35 mouse cellular contexts compared by ENCODE assay signal in the genomic region with DNA sequence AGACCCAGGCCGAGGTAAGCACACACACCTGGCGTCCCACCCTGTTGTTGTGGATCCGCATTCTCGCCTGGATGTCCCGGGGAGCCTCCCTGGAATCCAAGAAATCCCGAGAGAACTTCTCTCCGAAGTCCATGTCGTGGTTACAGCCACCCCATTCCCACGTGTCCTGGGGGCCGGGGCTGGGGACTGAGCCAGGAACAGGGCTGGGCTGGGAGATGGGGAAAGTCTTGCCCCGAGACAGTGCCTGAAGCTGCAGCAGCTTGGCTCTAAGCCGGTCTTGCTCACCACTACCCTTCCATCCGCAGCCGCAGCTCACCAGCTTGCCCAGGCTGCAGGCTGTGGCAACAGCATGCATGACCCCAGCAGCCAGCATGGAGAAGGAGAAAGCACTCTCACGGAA. TPM values are rescaled to one million over a fixed set of nuclear protein-coding genes. Genes with fewer than 3 reads are reported as not detected.
DNase-seq lines count a peak whose midpoint lies in the region; ATAC-seq and TF ChIP-seq lines count a peak whose summit lies in the region.
"Had no signal": no experiment of that assay in that cellular context is flagged by ENCODE, and none has a peak within 500 bp of the region (broad histone marks: within the 10 kb centered on the region; RNA-seq: fewer than 3 reads in every experiment).

No protein-coding gene starts in this region.

- WGBS in heart, embryonic 12.5 days, result 10% methylated on average over 15 of the region's 15 CpGs
- WGBS in heart, embryonic 11.5 days (ENCODE audit: insufficient replicate concordance), result 4% methylated on average over 15 of the region's 15 CpGs
- WGBS in kidney, postnatal 0 days, result 27% methylated on average over 15 of the region's 15 CpGs
- WGBS in kidney, embryonic 16.5 days, result 16% methylated on average over 15 of the region's 15 CpGs
- WGBS in midbrain, embryonic 10.5 days, result 11% methylated on average over 15 of the region's 15 CpGs
- 26% methylated on average over 15 of the region's 15 CpGs for WGBS in midbrain, postnatal 0 days

- H3K36me3 ChIP-seq in heart, embryonic 12.5 days, result no peaks in the 10 kb centered on the region
- no peaks in the 10 kb centered on the region for H3K36me3 ChIP-seq in heart, embryonic 11.5 days (ENCODE audit: control insufficient read depth, insufficient read depth, low read length)
- H3K36me3 ChIP-seq in kidney, postnatal 0 days (ENCODE audit: insufficient read depth, low read length), result no peaks in the 10 kb centered on the region
- H3K36me3 ChIP-seq in kidney, embryonic 16.5 days (ENCODE audit: insufficient read depth, low read length), result no peaks in the 10 kb centered on the region
- no peaks in the 10 kb centered on the region for H3K36me3 ChIP-seq in midbrain, embryonic 10.5 days
- H3K36me3 ChIP-seq in midbrain, postnatal 0 days (ENCODE audit: insufficient read depth, low read length), result no peaks in the 10 kb centered on the region
- H3K36me3 ChIP-seq: embryonic facial prominence, embryonic 12.5 days; forebrain, embryonic 15.5 days; hindbrain, embryonic 15.5 days; kidney, embryonic 15.5 days; stomach, embryonic 15.5 days had no signal

- 0 out of 2 replicates have a peak overlapping the region, but pooled peaks have one; percentile 3 for H3K4me3 ChIP-seq in heart, embryonic 12.5 days
- H3K4me3 ChIP-seq in heart, embryonic 11.5 days (ENCODE audit: low read depth, low read length), result no peak overlapping the region
- no peak overlapping the region for H3K4me3 ChIP-seq in kidney, postnatal 0 days (replicated peaks; ENCODE audit: low read depth, low read length)
- H3K4me3 ChIP-seq in kidney, embryonic 16.5 days (ENCODE audit: low read length), result no peak overlapping the region
- no peak overlapping the region for H3K4me3 ChIP-seq in midbrain, embryonic 10.5 days
- H3K4me3 ChIP-seq in midbrain, postnatal 0 days (ENCODE audit: low read depth, low read length), result no peak overlapping the region
- H3K4me3 ChIP-seq: embryonic facial prominence, embryonic 12.5 days; erythroblast, embryonic 14.5 days; forebrain, embryonic 15.5 days; hindbrain, embryonic 15.5 days; kidney, embryonic 15.5 days; stomach, embryonic 15.5 days had no signal

- H3K27me3 ChIP-seq in heart, embryonic 12.5 days (replicated peaks), result peaks cover 94% of the 10 kb centered on the region
- H3K27me3 ChIP-seq in heart, embryonic 11.5 days (ENCODE audit: control insufficient read depth, insufficient read depth, low read length), result peaks cover 90% of the 10 kb centered on the region
- peaks cover 63% of the 10 kb centered on the region for H3K27me3 ChIP-seq in kidney, postnatal 0 days (ENCODE audit: insufficient read depth, low read length)
- H3K27me3 ChIP-seq in kidney, embryonic 16.5 days (ENCODE audit: insufficient read depth, low read length), result peaks cover 88% of the 10 kb centered on the region
- peaks cover 100% of the 10 kb centered on the region for H3K27me3 ChIP-seq in midbrain, embryonic 10.5 days (ENCODE audit: low read depth, poor library complexity, severe bottlenecking)
- peaks cover 69% of the 10 kb centered on the region for H3K27me3 ChIP-seq in midbrain, postnatal 0 days (ENCODE audit: insufficient read depth, low read length)

- DNase-seq in kidney, postnatal 0 days (ENCODE audit: low spot score), result no peak
- DNase-seq in midbrain, embryonic 10.5 days (ENCODE audit: low spot score), result peak; percentile 31
- DNase-seq in midbrain, postnatal 0 days (ENCODE audit: low spot score), result no peak
- DNase-seq in ZHBTc4 (ENCODE audit: low read depth, low spot score) (peak; percentile 32), MN1 (ENCODE audit: low spot score) (no peak)
- DNase-seq: adrenal gland, postnatal 10 days; B cell, adult 2 months; cerebellum, adult 8-10 months; cerebellum, postnatal 25 days; gastrocnemius, postnatal 25 days; heart, adult 11 months; kidney, adult 18-20 months; kidney, postnatal 4 days; layer of hippocampus, postnatal 36 days; left cerebral cortex, postnatal 4 days; liver; lung, embryonic 14.5 days; lung, postnatal 4 days; retina, postnatal 1 day; right cerebral cortex, postnatal 25 days had no signal

- H3K4me2 ChIP-seq in heart, embryonic 12.5 days, result 0 out of 2 replicates have a peak overlapping the region, but pooled peaks have one; percentile 0
- H3K4me2 ChIP-seq in heart, embryonic 11.5 days, result no peak overlapping the region; the same call in 1 of the 2 replicates
- H3K4me2 ChIP-seq in kidney, postnatal 0 days (ENCODE audit: low read length), result no peak overlapping the region
- H3K4me2 ChIP-seq in kidney, embryonic 16.5 days (replicated peaks; ENCODE audit: low read depth, low read length), result no peak overlapping the region
- H3K4me2 ChIP-seq in midbrain, postnatal 0 days (ENCODE audit: low read depth, low read length, poor library complexity, severe bottlenecking), result no peak overlapping the region
- H3K4me2 ChIP-seq: embryonic facial prominence, embryonic 12.5 days; forebrain, embryonic 15.5 days; hindbrain, embryonic 15.5 days; kidney, embryonic 15.5 days; lung, embryonic 14.5 days; stomach, embryonic 15.5 days had no signal

- no peak overlapping the region for H3K27ac ChIP-seq in heart, embryonic 12.5 days (ENCODE audit: poor library complexity, severe bottlenecking)
- no peak overlapping the region for H3K27ac ChIP-seq in heart, embryonic 11.5 days (ENCODE audit: low read depth, low read length)
- no peak overlapping the region for H3K27ac ChIP-seq in kidney, postnatal 0 days
- no peak overlapping the region for H3K27ac ChIP-seq in kidney, embryonic 16.5 days (ENCODE audit: low read length)
- H3K27ac ChIP-seq in midbrain, embryonic 10.5 days (replicated peaks), result no peak overlapping the region
- H3K27ac ChIP-seq in midbrain, postnatal 0 days (ENCODE audit: low read depth, low read length), result no peak overlapping the region
- H3K27ac ChIP-seq: embryonic facial prominence, embryonic 12.5 days; forebrain, embryonic 15.5 days; hindbrain, embryonic 15.5 days; kidney, embryonic 15.5 days; liver, embryonic 14.5 days; stomach, embryonic 15.5 days had no signal

- no peaks in the 10 kb centered on the region; the same call in 1 of the 2 replicates for H3K9me3 ChIP-seq in heart, embryonic 12.5 days (replicated peaks)
- H3K9me3 ChIP-seq in heart, embryonic 11.5 days (replicated peaks; ENCODE audit: control insufficient read depth, low read length), result no peaks in the 10 kb centered on the region
- no peaks in the 10 kb centered on the region for H3K9me3 ChIP-seq in kidney, postnatal 0 days (replicated peaks; ENCODE audit: low read length)
- no peaks in the 10 kb centered on the region for H3K9me3 ChIP-seq in kidney, embryonic 16.5 days (ENCODE audit: low read length)
- no peaks in the 10 kb centered on the region for H3K9me3 ChIP-seq in midbrain, embryonic 10.5 days (replicated peaks)
- no peaks in the 10 kb centered on the region for H3K9me3 ChIP-seq in midbrain, postnatal 0 days (ENCODE audit: low read length)
- H3K9me3 ChIP-seq: embryonic facial prominence, embryonic 12.5 days; forebrain, embryonic 15.5 days; hindbrain, embryonic 15.5 days; kidney, embryonic 15.5 days; stomach, embryonic 15.5 days had no signal

- H3K4me1 ChIP-seq in heart, embryonic 12.5 days (replicated peaks), result peaks cover 36% of the 10 kb centered on the region
- H3K4me1 ChIP-seq in heart, embryonic 11.5 days (ENCODE audit: control insufficient read depth, insufficient read depth, low read length), result peaks cover 20% of the 10 kb centered on the region
- H3K4me1 ChIP-seq in kidney, postnatal 0 days (replicated peaks; ENCODE audit: insufficient read depth, low read length), result peaks cover 17% of the 10 kb centered on the region; the same call in 1 of the 2 replicates
- H3K4me1 ChIP-seq in kidney, embryonic 16.5 days (ENCODE audit: insufficient read depth, low read length), result peaks cover 41% of the 10 kb centered on the region
- H3K4me1 ChIP-seq in midbrain, embryonic 10.5 days, result peaks cover 52% of the 10 kb centered on the region
- peaks cover 5% of the 10 kb centered on the region; the same call in 1 of the 2 replicates for H3K4me1 ChIP-seq in midbrain, postnatal 0 days (ENCODE audit: insufficient read depth, low read length)

- H3K9ac ChIP-seq in heart, embryonic 12.5 days, result no peak overlapping the region
- no peak overlapping the region for H3K9ac ChIP-seq in heart, embryonic 11.5 days (ENCODE audit: low read depth, low read length)
- peak overlapping the region; percentile 20; the same call in 1 of the 2 replicates for H3K9ac ChIP-seq in kidney, postnatal 0 days (ENCODE audit: low read depth, low read length)
- H3K9ac ChIP-seq in kidney, embryonic 16.5 days (replicated peaks; ENCODE audit: low read length), result no peak overlapping the region
- no peak overlapping the region for H3K9ac ChIP-seq in midbrain, postnatal 0 days (replicated peaks; ENCODE audit: low read length, poor library complexity, severe bottlenecking)
- H3K9ac ChIP-seq: embryonic facial prominence, embryonic 12.5 days; forebrain, embryonic 15.5 days; hindbrain, embryonic 15.5 days; kidney, embryonic 15.5 days; liver, embryonic 14.5 days; lung, embryonic 14.5 days; stomach, embryonic 15.5 days had no signal

- ATAC-seq in heart, embryonic 12.5 days (ENCODE audit: insufficient number of reproducible peaks, low FRiP score), result no peak
- no peak for ATAC-seq in heart, embryonic 11.5 days (replicated peaks; ENCODE audit: insufficient number of reproducible peaks, low FRiP score, low TSS enrichment)
- no peak for ATAC-seq in kidney, postnatal 0 days (replicated peaks; ENCODE audit: low FRiP score, low read depth)
- ATAC-seq in kidney, embryonic 16.5 days (ENCODE audit: low FRiP score, low TSS enrichment), result no peak
- ATAC-seq in midbrain, postnatal 0 days (ENCODE audit: low FRiP score), result no peak
- ATAC-seq: forebrain, embryonic 15.5 days had no signal

- no peak for TF ChIP-seq CTCF in kidney, postnatal 0 days (IDR thresholded peaks at IDR 0.05; ENCODE audit: low read depth)
- TF ChIP-seq CTCF in midbrain, postnatal 0 days (IDR thresholded peaks at IDR 0.05), result no peak

RNA-seq across cellular contexts. Expression of gene Wnt10b, which starts 3.9 kb away (rescaled TPM):
- not detected in 2 replicates for polyA plus RNA-seq in heart, embryonic 12.5 days (2016; fragmentation: Nextera tagmentation; extraction: Ambion mirVana)
- not detected in 2 replicates for polyA plus RNA-seq in heart, embryonic 11.5 days (2014; fragmentation: Nextera tagmentation; extraction: Ambion mirVana)
- polyA plus RNA-seq in kidney, postnatal 0 days (2015; fragmentation: Nextera tagmentation; extraction: Ambion mirVana), result not detected in 2 replicates
- polyA plus RNA-seq in kidney, embryonic 16.5 days (2015; fragmentation: Nextera tagmentation; extraction: Ambion mirVana), result 0.17 TPM in 1 of 2 replicates, not detected in the other
- 0.14 and 0.24 TPM in 2 replicates for polyA plus RNA-seq in midbrain, embryonic 10.5 days (2016; fragmentation: Nextera tagmentation; extraction: Ambion mirVana)
- total RNA-seq in midbrain, postnatal 0 days (2014; rRNA removed), result 0.38 and 1.5 TPM in 2 replicates
- not detected in 2 replicates for polyA plus RNA-seq in midbrain, postnatal 0 days (2015; fragmentation: Nextera tagmentation; extraction: Ambion mirVana)
- polyA plus RNA-seq: erythroblast, embryonic 14.5 days; forebrain, embryonic 15.5 days; heart, embryonic 14.5 days; hindbrain, embryonic 15.5 days; lung, embryonic 14.5 days had no signal

RNA-seq across cellular contexts. Expression of gene Arf3, which starts 11.1 kb away (rescaled TPM):
- 46.3 and 46.9 TPM in 2 replicates for polyA plus RNA-seq in heart, embryonic 12.5 days (2016; fragmentation: Nextera tagmentation; extraction: Ambion mirVana)
- 22.8 and 30.7 TPM in 2 replicates for polyA plus RNA-seq in heart, embryonic 11.5 days (2014; fragmentation: Nextera tagmentation; extraction: Ambion mirVana)
- 39.0 and 39.6 TPM in 2 replicates for polyA plus RNA-seq in kidney, postnatal 0 days (2015; fragmentation: Nextera tagmentation; extraction: Ambion mirVana)
- polyA plus RNA-seq in kidney, embryonic 16.5 days (2015; fragmentation: Nextera tagmentation; extraction: Ambion mirVana), result 56.3 and 59.5 TPM in 2 replicates
- polyA plus RNA-seq in midbrain, embryonic 10.5 days (2016; fragmentation: Nextera tagmentation; extraction: Ambion mirVana), result 41.2 and 43.2 TPM in 2 replicates
- total RNA-seq in midbrain, postnatal 0 days (2014; rRNA removed), result 122 and 144 TPM in 2 replicates
- polyA plus RNA-seq in midbrain, postnatal 0 days (2015; fragmentation: Nextera tagmentation; extraction: Ambion mirVana), result 89.2 and 93.8 TPM in 2 replicates

RNA-seq across cellular contexts. Expression of gene Wnt1, which starts 15.6 kb away (rescaled TPM):
- not detected in 2 replicates for polyA plus RNA-seq in heart, embryonic 12.5 days (2016; fragmentation: Nextera tagmentation; extraction: Ambion mirVana)
- not detected in 2 replicates for polyA plus RNA-seq in heart, embryonic 11.5 days (2014; fragmentation: Nextera tagmentation; extraction: Ambion mirVana)
- not detected in 2 replicates for polyA plus RNA-seq in kidney, postnatal 0 days (2015; fragmentation: Nextera tagmentation; extraction: Ambion mirVana)
- not detected in 2 replicates for polyA plus RNA-seq in kidney, embryonic 16.5 days (2015; fragmentation: Nextera tagmentation; extraction: Ambion mirVana)
- 22.0 and 24.0 TPM in 2 replicates for polyA plus RNA-seq in midbrain, embryonic 10.5 days (2016; fragmentation: Nextera tagmentation; extraction: Ambion mirVana)
- 0.33 TPM in 2 replicates for total RNA-seq in midbrain, postnatal 0 days (2014; rRNA removed)
- 0.81 and 1.1 TPM in 2 replicates for polyA plus RNA-seq in midbrain, postnatal 0 days (2015; fragmentation: Nextera tagmentation; extraction: Ambion mirVana)
- total RNA-seq: gastrocnemius, adult 18-20 months; gastrocnemius, postnatal 25 days; heart, postnatal 25 days; layer of hippocampus, adult 8-10 months; layer of hippocampus, postnatal 36 days; left cerebral cortex, postnatal 4 days had no signal
- polyA plus RNA-seq: erythroblast, embryonic 14.5 days; heart, embryonic 14.5 days; intestine, embryonic 14.5 days; liver, embryonic 14.5 days; lung, embryonic 14.5 days; stomach, embryonic 15.5 days had no signal

RNA-seq across cellular contexts. Expression of gene Ddn, which starts 35.2 kb away (rescaled TPM):
- 0.04 and 0.14 TPM in 2 replicates for polyA plus RNA-seq in heart, embryonic 12.5 days (2016; fragmentation: Nextera tagmentation; extraction: Ambion mirVana)
- polyA plus RNA-seq in heart, embryonic 11.5 days (2014; fragmentation: Nextera tagmentation; extraction: Ambion mirVana), result 0.11 and 0.25 TPM in 2 replicates
- 4.4 and 6.1 TPM in 2 replicates for polyA plus RNA-seq in kidney, postnatal 0 days (2015; fragmentation: Nextera tagmentation; extraction: Ambion mirVana)
- 2.6 and 3.3 TPM in 2 replicates for polyA plus RNA-seq in kidney, embryonic 16.5 days (2015; fragmentation: Nextera tagmentation; extraction: Ambion mirVana)
- 0.54 and 0.82 TPM in 2 replicates for polyA plus RNA-seq in midbrain, embryonic 10.5 days (2016; fragmentation: Nextera tagmentation; extraction: Ambion mirVana)
- 5.5 and 7.3 TPM in 2 replicates for total RNA-seq in midbrain, postnatal 0 days (2014; rRNA removed)
- 0.51 and 0.64 TPM in 2 replicates for polyA plus RNA-seq in midbrain, postnatal 0 days (2015; fragmentation: Nextera tagmentation; extraction: Ambion mirVana)
- polyA plus RNA-seq: intestine, embryonic 14.5 days; stomach, embryonic 15.5 days had no signal

RNA-seq across cellular contexts. Expression of gene Fkbp11, which starts 46.1 kb away (rescaled TPM):
- polyA plus RNA-seq in heart, embryonic 12.5 days (2016; fragmentation: Nextera tagmentation; extraction: Ambion mirVana), result 13.2 and 17.8 TPM in 2 replicates
- 20.4 and 21.1 TPM in 2 replicates for polyA plus RNA-seq in heart, embryonic 11.5 days (2014; fragmentation: Nextera tagmentation; extraction: Ambion mirVana)
- 34.4 and 34.6 TPM in 2 replicates for polyA plus RNA-seq in kidney, postnatal 0 days (2015; fragmentation: Nextera tagmentation; extraction: Ambion mirVana)
- 36.6 and 39.1 TPM in 2 replicates for polyA plus RNA-seq in kidney, embryonic 16.5 days (2015; fragmentation: Nextera tagmentation; extraction: Ambion mirVana)
- 15.2 and 16.4 TPM in 2 replicates for polyA plus RNA-seq in midbrain, embryonic 10.5 days (2016; fragmentation: Nextera tagmentation; extraction: Ambion mirVana)
- total RNA-seq in midbrain, postnatal 0 days (2014; rRNA removed), result 1.0 and 2.8 TPM in 2 replicates
- 4.4 and 5.4 TPM in 2 replicates for polyA plus RNA-seq in midbrain, postnatal 0 days (2015; fragmentation: Nextera tagmentation; extraction: Ambion mirVana)

Comparison
In these comparisons a context has a peak if more than half of its experiments do, and no peak if none do; other contexts are left out.
1. DNase-seq: peak in midbrain, embryonic 10.5 days (single experiment) and ZHBTc4 (single experiment); none in kidney, postnatal 0 days (single experiment), midbrain, postnatal 0 days (single experiment) and MN1 (single experiment).
2. RNA of gene Wnt1, which starts 15.6 kb away (polyA plus RNA-seq): 22.0 to 24.0 TPM in midbrain, embryonic 10.5 days; 0.81 to 1.1 TPM in midbrain, postnatal 0 days, not detected in heart, embryonic 12.5 days, not detected in kidney, embryonic 16.5 days, not detected in heart, embryonic 11.5 days and not detected in kidney, postnatal 0 days; every median in the first group is over 10 times any median in the second.